Mouse (Mus musculus) layer of hippocampus, adult 18-20 months (tissue): ENCODE results near the gene Rpap2. TPM values are rescaled to one million over a fixed set of nuclear protein-coding genes. Genes with fewer than 3 reads are reported as not detected.

ENCODE experiments used
- DNase-seq, 2 experiments: peaks; one replicate each; pipeline ENCODE4 v3.0.0; 2022; ENCODE audit warnings: low spot score in 2 of 2
- total RNA-seq, 2 experiments: library from RNA; stranded (reverse); gene quantifications; 2 replicates each; pipeline ENCODE4 v1.2.3; 2021

Gene Rpap2
- total RNA-seq, 2 experiments from 2014 or later, result 22.4 to 24.9 TPM

GRCm38 (mm10) chr5:107684380-107684779, 87.2 kb downstream of the Rpap2 start:
- DNase-seq, result no peak

GRCm38 (mm10) chr5:107687161-107687560, 90.0 kb downstream of the Rpap2 start:
- no peak for DNase-seq

GRCm38 (mm10) chr5:107687592-107688498, 90.7 kb downstream of the Rpap2 start:
- peak; percentile 22 to 68 for DNase-seq

GRCm38 (mm10) chr5:107688499-107688866, 91.3 kb downstream of the Rpap2 start:
- no peak for DNase-seq

GRCm38 (mm10) chr5:107695019-107695418, 97.8 kb downstream of the Rpap2 start:
- no peak for DNase-seq

GRCm38 (mm10) chr5:107698888-107699287, 101.7 kb downstream of the Rpap2 start:
- DNase-seq, result no peak

GRCm38 (mm10) chr5:107700873-107701272, 103.7 kb downstream of the Rpap2 start:
- DNase-seq, result no peak

- DNase-seq, result no peak
Measured at GRCm38 (mm10) chr5:107701658-107702057, 104.5 kb downstream of the Rpap2 start.

- no peak for DNase-seq
Measured at GRCm38 (mm10) chr5:107703207-107703763, 106.1 kb downstream of the Rpap2 start.

GRCm38 (mm10) chr5:107705756-107706155, 108.6 kb downstream of the Rpap2 start:
- DNase-seq, result no peak

GRCm38 (mm10) chr5:107706262-107706661, 109.1 kb downstream of the Rpap2 start:
- no peak for DNase-seq

GRCm38 (mm10) chr5:107708124-107708797, 111.1 kb downstream of the Rpap2 start:
- no peak for DNase-seq

Other genes starting within 250 kb of the Rpap2 start
- gene Ephx4, start 194.6 kb upstream of the Rpap2 start, total RNA-seq, result 10 to 100 TPM; 59.1 to 60.8 TPM
- under 1 TPM; 0.10 to 0.18 TPM for gene Lpcat2b, start 165.8 kb upstream of the Rpap2 start, total RNA-seq
- gene Btbd8, start 159.4 kb upstream of the Rpap2 start, total RNA-seq, result 100 to 1,000 TPM; 105 to 115 TPM
- under 1 TPM; 0.18 to 0.20 TPM for gene Gm42669, start 89.8 kb upstream of the Rpap2 start, total RNA-seq
- under 1 TPM; 0.28 to 0.54 TPM for gene 1700028K03Rik, start 62.7 kb upstream of the Rpap2 start, total RNA-seq
- gene Glmn, start 515 bp downstream of the Rpap2 start, total RNA-seq, result 10 to 100 TPM; 13.2 to 14.6 TPM
- not detected for gene Gfi1, start 128.7 kb downstream of the Rpap2 start, total RNA-seq
- not detected for gene Ube2d2b, start 232.7 kb downstream of the Rpap2 start, total RNA-seq